Mouse (Mus musculus) cerebellum, postnatal 14 days (tissue): ENCODE data around the gene Bbs2.
A peak's percentile ranks its signal among the peaks of the same experiment; 100 is the strongest.

Source experiments
- DNase-seq, 2 experiments: peaks; one replicate each; pipeline ENCODE4 v3.0.0; 2021; ENCODE audit warnings: mixed read lengths in 2 of 2

Gene Bbs2

GRCm38 (mm10) chr8:94094281-94094680 is 4.4 kb downstream of the Bbs2 start:
- no peak for DNase-seq

DNA sequence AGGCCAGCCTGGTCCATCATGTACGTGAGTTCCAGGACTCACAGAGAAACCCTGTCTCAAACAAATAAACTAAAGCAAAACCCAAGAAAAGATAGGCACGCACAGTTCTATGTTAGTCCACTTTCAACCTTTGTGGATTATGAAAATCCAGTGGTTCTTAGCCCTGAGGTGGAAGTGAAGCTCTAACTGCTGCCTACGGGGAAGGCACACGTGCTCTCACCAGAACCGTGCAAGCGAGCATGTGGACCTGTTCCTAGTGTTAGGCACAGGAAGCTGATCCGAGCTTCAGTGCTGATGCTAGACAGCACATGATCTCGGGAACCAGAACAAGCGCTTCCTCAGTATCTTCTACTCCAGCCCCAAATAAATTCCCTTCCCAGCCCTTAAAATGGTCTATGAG is 5.9 kb downstream of the Bbs2 start:
- DNase-seq, result no peak

- no peak for DNase-seq
These were observed 9.0 kb downstream of the Bbs2 start for GRCm38 (mm10) chr8:94089715-94090114.

GRCm38 (mm10) chr8:94087964-94088363 is 10.8 kb downstream of the Bbs2 start:
- DNase-seq, result no peak

DNA sequence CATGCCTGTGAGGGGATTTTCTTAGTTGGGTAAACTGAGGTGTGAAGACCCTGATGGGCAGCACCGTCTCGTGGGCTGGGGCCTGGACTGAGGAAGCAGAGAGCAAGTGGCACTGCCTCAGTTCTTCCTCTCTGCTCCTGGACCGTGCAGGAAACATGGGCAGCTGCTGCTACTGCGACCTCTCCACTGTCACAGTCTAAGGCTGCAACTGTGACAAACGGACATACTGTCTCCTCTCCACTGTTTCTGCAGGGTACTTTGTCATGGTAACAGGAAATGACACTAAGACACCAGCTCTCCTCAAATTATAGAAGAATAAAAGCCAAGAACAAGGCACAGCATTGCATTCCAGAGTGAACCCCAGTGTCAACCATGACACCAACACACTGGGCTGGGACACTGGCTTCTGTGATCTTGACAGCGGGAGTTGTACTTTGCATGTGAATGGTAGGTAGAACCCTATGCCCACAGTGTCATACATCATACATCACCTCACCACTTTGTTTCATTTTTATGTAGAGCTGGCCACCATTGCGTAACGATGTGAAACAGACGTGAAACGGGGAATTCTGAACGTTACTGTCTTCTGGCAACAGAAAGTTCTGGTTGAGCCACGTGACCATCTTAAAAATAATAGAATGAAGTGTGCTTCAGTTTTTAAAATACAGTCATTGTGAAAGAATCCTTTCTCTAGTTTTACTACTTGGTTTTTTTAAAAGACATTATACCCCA is 22.1 kb downstream of the Bbs2 start:
- DNase-seq, result no peak

GRCm38 (mm10) chr8:94068793-94069192 is 29.9 kb downstream of the Bbs2 start:
- DNase-seq, result no peak

DNA sequence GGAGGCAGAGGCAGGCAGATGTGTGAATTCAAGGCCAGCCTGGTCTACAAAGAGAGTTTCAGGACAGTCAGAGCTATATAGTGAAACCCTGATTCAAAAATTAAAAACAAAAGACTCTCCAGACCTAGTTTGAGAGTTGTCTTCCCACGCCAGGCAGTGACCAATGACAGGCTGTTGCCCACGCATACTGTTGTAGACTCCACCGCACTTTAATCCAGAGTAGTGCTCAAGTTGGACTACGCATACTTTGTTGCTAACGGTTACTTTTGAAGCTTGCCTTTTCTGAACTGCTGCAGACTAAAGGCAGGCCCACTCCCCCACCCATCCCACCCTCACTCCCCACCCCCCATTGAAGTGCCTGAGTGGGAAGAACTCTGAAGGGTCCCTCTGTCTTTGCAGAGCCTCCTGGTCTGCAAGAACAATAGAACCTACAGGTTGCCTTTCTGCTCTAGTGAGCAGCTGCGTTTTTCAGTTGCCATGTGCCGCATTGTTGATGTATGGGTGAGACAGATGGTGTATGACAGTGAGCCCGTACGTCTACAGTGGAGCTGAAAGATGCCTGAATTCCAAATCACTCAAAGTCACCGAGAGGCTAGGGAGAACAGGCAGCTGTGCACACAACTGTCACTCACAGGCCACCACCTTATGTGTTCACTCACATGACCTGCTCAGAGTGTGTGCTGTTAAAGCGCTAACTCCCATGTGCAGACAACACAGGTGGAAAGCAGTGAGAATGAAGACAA is 32.4 kb downstream of the Bbs2 start:
- DNase-seq, result no peak

DNA sequence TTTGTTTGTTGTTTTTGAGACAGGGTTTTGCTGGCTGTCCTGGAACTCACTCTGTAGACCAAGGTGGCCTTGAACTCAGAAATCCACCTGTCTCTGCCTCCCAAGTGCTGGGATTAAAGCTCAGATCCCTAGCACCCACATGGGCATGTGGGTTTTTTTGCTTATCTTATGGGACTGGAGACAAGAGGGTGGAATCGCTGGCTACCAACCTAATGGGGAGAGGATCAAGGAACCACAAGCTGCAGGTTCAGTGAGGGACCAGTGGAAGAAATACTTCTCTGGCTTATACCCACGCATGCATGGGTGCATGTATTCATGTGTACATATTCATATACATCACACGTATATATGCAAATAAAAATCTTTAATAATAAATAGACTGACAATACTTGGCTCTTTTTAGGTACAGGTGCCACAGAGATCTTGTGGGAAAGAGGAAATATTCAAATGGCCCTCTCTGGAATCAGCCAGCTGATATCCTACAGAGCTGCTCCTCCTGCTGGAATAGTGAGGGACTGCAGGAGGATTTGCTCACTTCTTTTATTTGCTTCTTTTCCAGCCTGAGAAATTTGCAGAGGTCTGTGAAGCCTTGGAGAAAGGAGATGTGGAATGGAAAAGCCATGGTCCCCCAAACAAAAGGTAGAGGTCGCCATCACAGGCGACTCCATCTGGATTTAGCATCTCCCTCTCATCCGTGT is 41.4 kb downstream of the Bbs2 start:
- DNase-seq, result peak; percentile 74 to 84

DNA sequence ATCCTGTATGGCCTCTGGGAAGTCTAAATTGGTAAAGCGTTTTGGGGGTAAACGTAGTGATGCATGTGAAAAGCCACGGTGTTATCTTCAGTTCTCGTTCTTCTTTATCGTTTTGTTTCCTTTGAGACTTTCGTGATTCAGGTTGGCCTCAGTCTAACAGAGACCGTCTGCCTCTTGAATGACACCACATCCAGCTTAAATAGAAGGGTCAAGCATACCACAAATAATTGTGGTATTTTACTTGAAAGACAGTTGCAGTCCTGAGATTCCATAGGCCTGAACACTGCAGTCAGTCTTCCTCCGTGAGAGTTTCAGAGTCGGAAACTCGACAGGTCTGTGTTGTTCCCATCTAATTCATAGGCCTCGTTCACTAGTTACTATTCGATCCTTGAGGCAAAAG is 46.0 kb downstream of the Bbs2 start:
- DNase-seq, result no peak

- peak; percentile 17 to 25 for DNase-seq
These were observed 50.9 kb downstream of the Bbs2 start for GRCm38 (mm10) chr8:94047845-94048244.

DNA sequence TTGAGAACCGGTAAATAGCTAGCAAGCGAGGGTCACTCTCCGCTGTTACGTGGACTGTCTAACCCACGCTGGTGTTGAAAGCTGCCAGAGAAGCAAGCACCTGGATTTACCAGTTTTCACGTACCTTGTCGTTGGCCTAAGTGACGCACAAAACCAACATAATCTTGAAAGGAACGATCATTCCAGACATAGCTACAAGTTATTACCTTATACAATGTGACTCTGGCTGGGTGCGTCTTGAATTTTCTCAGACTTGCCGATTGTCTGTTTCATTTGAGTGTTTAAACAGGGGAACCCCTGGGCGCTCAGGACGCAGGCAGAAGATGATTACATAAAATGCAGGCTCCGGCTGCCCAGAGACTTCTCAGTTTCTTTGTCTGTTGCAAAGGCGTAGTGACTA is 60.9 kb downstream of the Bbs2 start:
- DNase-seq, result peak; percentile 25 to 26

GRCm38 (mm10) chr8:94036944-94037524 is 61.7 kb downstream of the Bbs2 start, which contains the start of the genes Nudt21 and Ogfod1:
TSS of gene Nudt21 (minus strand) at chr8:94037031.
TSS of gene Ogfod1 (plus strand) at chr8:94037198.
- peak; percentile 97 for DNase-seq

- DNase-seq, result peak; percentile 74 to 75
These were observed 62.2 kb downstream of the Bbs2 start for GRCm38 (mm10) chr8:94036541-94036940.

DNA sequence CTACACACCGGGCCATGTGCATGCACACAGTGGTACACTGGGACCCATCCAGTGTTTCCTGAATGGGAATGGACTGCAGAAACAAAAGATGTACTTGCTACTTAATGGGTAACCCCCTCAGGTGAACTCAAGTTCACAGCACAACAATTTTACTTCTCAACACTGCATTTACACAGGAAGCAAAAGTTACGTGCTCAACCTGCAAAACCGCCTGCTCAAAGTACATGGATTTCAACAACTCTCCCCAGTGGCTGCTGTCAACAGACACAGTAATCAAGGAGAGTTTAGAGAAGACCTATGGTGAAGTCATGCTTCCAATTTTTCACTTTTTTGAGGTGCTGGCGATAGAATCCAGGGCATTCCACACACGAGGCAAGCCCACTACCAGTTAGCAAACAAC is 63.5 kb downstream of the Bbs2 start:
- DNase-seq, result no peak

- no peak for DNase-seq
These were observed 65.1 kb downstream of the Bbs2 start for GRCm38 (mm10) chr8:94033601-94034000.

GRCm38 (mm10) chr8:94029701-94030100 is 69.0 kb downstream of the Bbs2 start:
- no peak for DNase-seq

- no peak for DNase-seq
These were observed 74.8 kb downstream of the Bbs2 start for GRCm38 (mm10) chr8:94023916-94024315.
